Mouse (Mus musculus) cerebellum, adult 2 months (tissue): Measurements from ENCODE around the gene Selenot. TPM values are rescaled to one million over a fixed set of nuclear protein-coding genes. Genes with fewer than 3 reads are reported as not detected.
"Not testable (repeated sequence)": the region's sequence is repeated elsewhere in the genome, so short reads cannot be mapped to it uniquely, and the experiment has no call there.

Source experiments
- DNase-seq, 2 experiments: peaks; one replicate each; pipeline ENCODE4 v3.0.0; 2021
- H3K27ac ChIP-seq: fragments of 200-500 bp; 2 replicates; pipeline ENCODE4 v1.5.1; 2012; ENCODE audit warnings: low read length, control low read depth, inconsistent platforms; ENCODE audit not compliant: insufficient read depth
- H3K27me3 ChIP-seq: fragments of 200-500 bp; 2 replicates; pipeline ENCODE4 v1.6.1; 2012; ENCODE audit warnings: inconsistent platforms, mild to moderate bottlenecking, low read length, moderate library complexity; ENCODE audit not compliant: control insufficient read depth, insufficient read depth
- H3K4me1 ChIP-seq: fragments of 200-500 bp; 2 replicates; pipeline ENCODE4 v1.6.1; 2011; ENCODE audit warnings: low read length; ENCODE audit not compliant: control insufficient read depth, insufficient read depth
- H3K4me3 ChIP-seq: fragments of 200-500 bp; replicated peaks from 2 replicates; pipeline ENCODE3; 2011; ENCODE audit warnings: mild to moderate bottlenecking, low read depth, low read length, control low read depth; ENCODE audit not compliant: insufficient read depth
- CTCF ChIP-seq: fragments of 200-500 bp; IDR thresholded peaks from 2 replicates; pipeline ENCODE4 v1.5.1; 2011; ENCODE audit warnings: low read depth, mild to moderate bottlenecking, control low read depth, low read length, moderate library complexity, borderline replicate concordance; ENCODE audit not compliant: insufficient read depth
- POLR2A ChIP-seq: fragments of 200-500 bp; IDR thresholded peaks from 2 replicates; pipeline ENCODE4 v1.6.1; 2011; ENCODE audit warnings: low read length, control low read depth, borderline replicate concordance; ENCODE audit not compliant: insufficient read depth
- WGBS: fragments of 180-500 bp; shearing (Covaris S2); methylation state at CpG from one replicate; pipeline ENCODE4 v1.1.7; 2018; 5-methylcytosine and 5-hydroxymethylcytosine counted together
- polyA plus RNA-seq: library from polyadenylated mRNA; depleted of rRNA; stranded (reverse); fragments of >200 nt; gene quantifications from 2 replicates; pipeline ENCODE4 v1.2.3, GENCODE M21; 2012

Gene Selenot
- polyA plus RNA-seq, 1 experiment, result 125 TPM

DNA sequence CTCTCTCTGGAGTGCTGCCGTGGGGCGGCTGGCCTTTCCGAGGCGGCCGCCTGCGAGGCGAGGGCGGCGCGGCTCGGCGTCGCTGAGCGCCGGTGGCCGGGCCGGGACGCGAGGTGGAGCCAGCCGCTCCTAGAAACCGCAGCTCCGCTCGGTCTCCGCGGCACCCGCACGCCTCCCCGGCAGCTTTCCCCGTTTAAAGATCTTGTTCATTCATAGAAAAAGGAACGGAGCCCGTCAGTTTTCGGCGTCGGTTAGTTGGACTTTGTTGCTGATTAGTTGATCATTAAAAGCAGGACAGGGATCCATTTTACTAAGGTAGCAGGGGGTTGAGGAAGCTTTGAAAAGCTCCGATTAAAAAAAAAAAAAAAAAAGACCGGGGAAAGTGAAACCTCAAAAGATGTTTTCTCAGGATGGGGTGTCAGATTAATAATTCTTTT lies 649 bp downstream of the Selenot start:
- DNase-seq, result no peak
- Histone ChIP-seq H3K4me1 (no peaks in the 10 kb centered on the region; the same call in 1 of the 2 replicates), H3K27me3 (no peaks in the 10 kb centered on the region), H3K4me3 (peak overlapping the region; percentile 56), H3K27ac (peak overlapping the region; percentile 67)
- TF ChIP-seq POLR2A (no peak), CTCF (no peak)
- under 1% methylated on average over 36 of the region's 36 CpGs for WGBS

DNA sequence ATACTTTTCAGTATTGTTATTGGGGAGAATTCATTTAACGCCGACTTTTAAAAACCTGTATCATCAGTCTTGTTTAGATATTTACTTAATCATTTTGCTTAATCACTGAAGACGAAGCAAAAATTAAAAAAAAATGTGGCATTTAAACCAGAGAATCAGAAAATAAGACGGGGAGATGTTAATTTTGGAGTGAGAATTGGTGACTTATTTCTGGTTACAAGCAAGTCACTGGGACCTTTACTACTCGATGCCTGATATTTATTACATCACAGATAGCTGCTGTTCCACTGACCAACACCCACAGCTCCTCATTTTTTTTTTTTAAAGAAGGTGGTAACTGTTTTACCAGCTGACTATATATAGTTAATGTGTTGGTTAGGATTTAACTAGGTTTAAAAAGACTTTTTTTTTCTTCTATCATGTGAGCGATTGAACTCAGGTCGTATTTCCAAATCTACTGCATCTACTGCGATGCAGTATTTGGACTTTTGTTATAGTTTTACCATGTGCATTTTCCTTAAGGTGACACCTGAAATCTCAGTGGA lies 1.1 kb downstream of the Selenot start:
- peaks cover 4% of the 10 kb centered on the region for H3K4me1 ChIP-seq
- peak overlapping the region; percentile 56 for H3K4me3 ChIP-seq
- WGBS, result 3% methylated on average over 8 of the region's 8 CpGs
- TF ChIP-seq CTCF (no peak), POLR2A (no peak)
- H3K27me3 ChIP-seq, result no peaks in the 10 kb centered on the region
- no peak for DNase-seq
- H3K27ac ChIP-seq, result no peak overlapping the region

DNA sequence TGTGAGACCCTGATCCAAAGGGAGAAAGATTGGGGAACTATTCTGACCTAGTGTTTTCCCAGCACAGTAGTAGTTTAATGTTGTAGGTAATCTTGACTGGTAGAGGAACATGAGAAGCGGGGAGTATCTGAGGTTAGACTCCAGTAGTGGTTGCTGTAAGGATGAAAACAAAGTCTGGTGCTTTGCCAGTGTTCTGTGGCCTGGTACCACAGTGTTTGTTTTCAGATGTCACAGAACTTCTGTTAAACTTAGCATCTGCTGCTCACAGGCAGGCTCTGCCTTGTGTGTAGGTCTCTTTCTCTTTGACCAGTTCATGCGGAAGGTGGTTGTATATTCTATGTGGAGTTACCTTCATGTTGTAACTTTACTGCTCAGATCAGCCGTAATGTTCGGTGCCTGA lies 5.1 kb downstream of the Selenot start:
- Histone ChIP-seq H3K27me3 (no peaks in the 10 kb centered on the region), H3K4me3 (no peak overlapping the region), H3K27ac (no peak overlapping the region), H3K4me1 (peaks cover 5% of the 10 kb centered on the region)
- DNase-seq, result no peak
- 80% methylated on average over 4 of the region's 4 CpGs for WGBS
- TF ChIP-seq POLR2A, result no peak
- TF ChIP-seq CTCF, result no peak

DNA sequence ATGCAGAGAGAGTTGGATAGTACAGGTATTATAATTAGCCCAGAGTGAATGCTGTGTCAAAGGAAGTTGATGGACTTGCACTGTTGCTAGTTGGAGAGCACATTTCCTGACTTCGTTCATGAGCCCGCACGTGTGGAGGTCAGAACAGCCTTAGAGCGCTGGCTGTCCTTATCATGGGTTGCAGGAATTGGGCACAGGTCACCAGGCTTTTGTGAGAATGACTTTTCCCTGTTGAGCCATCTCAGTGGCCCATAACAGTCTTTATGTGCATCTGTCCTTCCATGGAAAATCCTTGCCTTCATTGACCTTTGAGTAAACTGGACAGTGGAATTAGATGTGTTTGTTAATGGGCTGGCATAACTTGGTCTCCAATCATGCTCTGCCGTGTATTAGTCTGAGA lies 5.9 kb downstream of the Selenot start:
- TF ChIP-seq POLR2A, result no peak
- no peak for TF ChIP-seq CTCF
- H3K4me1 ChIP-seq, result peaks cover 5% of the 10 kb centered on the region
- 72% methylated on average over 5 of the region's 5 CpGs for WGBS

DNA sequence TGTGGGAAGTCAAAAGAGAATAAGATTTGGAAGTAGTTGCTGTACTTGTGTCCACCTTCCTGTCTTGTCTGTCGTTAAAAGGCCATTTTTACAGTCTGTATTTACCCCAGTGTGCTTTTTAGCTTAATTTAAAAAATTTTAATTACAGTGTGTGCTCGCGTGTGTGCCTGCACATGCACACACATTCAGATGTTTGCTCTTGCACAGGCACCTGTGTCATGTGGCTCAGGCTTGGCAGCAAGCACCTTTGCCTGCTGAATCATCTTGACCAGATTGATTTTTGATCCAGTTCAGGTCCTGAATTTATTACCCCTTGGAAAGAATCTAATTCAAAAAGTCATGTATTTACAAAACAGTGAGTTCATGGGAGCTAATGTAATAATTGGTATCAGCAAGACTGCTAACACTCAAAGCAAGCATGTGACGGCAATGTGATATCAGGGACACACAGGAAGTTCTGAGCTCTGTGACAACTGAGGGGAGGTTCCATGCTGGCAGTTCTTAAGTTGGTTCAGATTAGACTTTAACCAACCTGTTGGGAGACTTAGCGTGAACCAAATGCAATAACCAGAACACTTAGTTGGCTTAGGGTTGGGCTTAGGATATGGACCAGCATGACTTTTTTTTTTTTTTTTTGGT lies 6.5 kb downstream of the Selenot start:
- Histone ChIP-seq H3K27me3 (no peaks in the 10 kb centered on the region), H3K4me1 (peaks cover 5% of the 10 kb centered on the region), H3K4me3 (no peak overlapping the region), H3K27ac (no peak overlapping the region)
- TF ChIP-seq POLR2A, result no peak
- no peak for DNase-seq
- WGBS, result 67% methylated on average over 5 of the region's 5 CpGs

More for the DNA sequence above, 5.9 kb downstream of the Selenot start:
- H3K4me3 ChIP-seq, result no peak overlapping the region
- H3K27ac ChIP-seq, result no peak overlapping the region
- H3K27me3 ChIP-seq, result no peaks in the 10 kb centered on the region
- no peak for DNase-seq

DNA sequence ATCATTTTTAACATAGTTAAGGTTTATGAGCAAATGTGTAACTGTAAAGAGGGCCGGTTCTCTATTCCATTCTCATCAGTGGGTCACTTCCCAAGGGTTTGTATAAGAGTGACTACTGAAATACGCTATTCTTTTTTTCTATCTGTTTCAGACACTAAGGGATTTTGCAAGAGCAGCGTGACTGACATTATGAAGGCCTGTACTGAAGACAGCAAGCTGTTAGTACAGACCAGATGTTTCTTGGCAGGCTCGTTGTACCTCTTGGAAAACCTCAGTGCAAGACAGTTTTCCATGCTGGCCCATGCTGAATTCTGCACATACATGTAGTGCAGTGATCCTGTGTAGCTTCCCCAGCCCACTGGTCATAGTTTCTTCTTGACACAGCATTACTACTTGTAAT lies 14.1 kb downstream of the Selenot start:
- not testable (repeated sequence) for H3K4me3 ChIP-seq, H3K4me1 ChIP-seq, H3K27me3 ChIP-seq, DNase-seq, H3K27ac ChIP-seq
- WGBS, result 77% methylated on average over 4 of the region's 4 CpGs

DNA sequence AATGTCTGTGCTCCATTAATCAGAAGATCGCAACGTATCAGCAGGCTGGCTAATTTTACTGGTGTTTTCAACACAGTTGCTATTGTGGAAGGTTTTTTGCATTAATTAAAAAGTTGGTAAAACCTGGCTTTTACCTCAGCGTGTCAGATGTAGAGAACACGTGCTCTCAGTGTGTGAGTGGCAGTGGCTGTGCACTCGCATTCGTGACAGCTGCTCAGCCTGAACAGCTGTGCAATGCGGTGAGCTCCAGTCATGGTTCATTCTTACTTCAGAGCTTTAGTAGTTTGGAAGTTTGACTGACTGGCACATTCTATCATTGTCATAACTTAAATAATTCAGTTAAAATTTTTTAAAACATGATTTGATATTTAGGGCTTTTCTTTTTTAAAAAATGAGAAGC lies 16.2 kb downstream of the Selenot start:
- not testable (repeated sequence) for H3K4me1 ChIP-seq, DNase-seq, H3K27me3 ChIP-seq, H3K4me3 ChIP-seq, H3K27ac ChIP-seq
- 43% methylated on average over 7 of the region's 7 CpGs for WGBS

DNA sequence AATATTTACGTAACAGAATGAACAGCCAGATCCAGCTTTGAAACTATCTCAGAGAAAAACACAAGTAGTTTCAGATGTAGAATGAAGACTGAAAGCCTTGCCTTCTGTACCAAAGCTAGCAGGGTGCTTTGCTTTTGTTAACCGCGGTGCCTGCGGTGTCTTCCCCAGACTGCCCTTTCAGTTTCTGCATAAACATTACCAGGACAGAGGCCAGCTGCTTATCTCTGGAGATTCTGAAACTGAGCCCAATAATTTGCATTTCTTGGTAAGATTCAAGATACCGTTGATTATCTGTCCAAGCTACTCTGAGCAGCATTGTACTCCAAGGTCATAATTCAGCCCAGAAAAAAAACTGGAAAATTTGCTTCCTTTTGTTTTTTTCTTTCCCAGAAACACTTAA lies 17.2 kb downstream of the Selenot start:
- 32% methylated on average over 5 of the region's 5 CpGs for WGBS
- Histone ChIP-seq H3K27ac (no peak overlapping the region), H3K4me1 (no peaks in the 10 kb centered on the region), H3K27me3 (no peaks in the 10 kb centered on the region), H3K4me3 (no peak overlapping the region)
- TF ChIP-seq POLR2A, result no peak
- no peak for TF ChIP-seq CTCF
- DNase-seq, result no peak

DNA sequence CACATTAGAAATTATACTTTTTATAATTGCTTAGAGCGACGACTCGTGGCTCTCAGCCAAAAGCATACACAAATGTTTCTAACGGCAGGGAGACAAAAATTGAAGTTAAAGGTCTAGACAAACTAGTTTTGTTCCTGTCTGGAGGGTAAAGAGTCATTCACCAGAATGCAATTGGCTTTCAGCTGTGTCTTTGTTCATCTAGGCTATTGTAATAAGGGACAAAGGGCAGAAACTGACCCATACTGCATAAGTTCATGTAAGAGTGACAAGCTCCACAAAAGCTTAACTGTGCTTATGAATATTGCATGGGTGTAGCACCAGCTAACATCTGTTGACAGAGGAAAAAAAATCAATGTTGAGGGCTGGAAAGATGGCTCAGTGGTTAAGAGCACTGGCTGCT lies 32.1 kb downstream of the Selenot start:
- TF ChIP-seq POLR2A (no peak), CTCF (no peak)
- Histone ChIP-seq H3K4me3 (no peak overlapping the region), H3K27ac (no peak overlapping the region), H3K4me1 (no peaks in the 10 kb centered on the region), H3K27me3 (no peaks in the 10 kb centered on the region)
- 19% methylated on average over 4 of the region's 4 CpGs for WGBS
- no peak for DNase-seq
